Mouse (Mus musculus): ENCODE results near the gene Alkal2. TPM values are rescaled to one million over a fixed set of nuclear protein-coding genes. Genes with fewer than 3 reads are reported as not detected.
A peak's percentile ranks its signal among the peaks of the same experiment; 100 is the strongest.

Alkal2 gene
- total and polyA plus RNA-seq, 2 experiments from 2014 or later: not detected

GRCm38 (mm10) chr12:30885891-30886290 lies 1.8 kb downstream of the Alkal2 start:
- H3K36me3 ChIP-seq (replicated peaks; ENCODE audit: control insufficient read depth, insufficient read depth, low read length): no peaks in the 10 kb centered on the region
- no peak for ATAC-seq (ENCODE audit: insufficient read depth, low read depth)
- TF ChIP-seq EP300 (IDR thresholded peaks at IDR 0.05; ENCODE audit: low read depth) (no peak), CTCF (IDR thresholded peaks at IDR 0.05; ENCODE audit: low read depth) (no peak)
- H3K27me3 ChIP-seq (ENCODE audit: control insufficient read depth, insufficient read depth, low read length): peaks cover 56% of the 10 kb centered on the region
- H3K9me3 ChIP-seq (replicated peaks; ENCODE audit: control insufficient read depth, low read length): no peaks in the 10 kb centered on the region
- H3K4me3 ChIP-seq (ENCODE audit: low read depth, low read length): no peak overlapping the region
- DNase-seq (ENCODE audit: low spot score): no peak
- 67% methylated on average over 6 of the region's 6 CpGs for WGBS
- no peak overlapping the region for H3K27ac ChIP-seq (ENCODE audit: low read depth)
- H3K4me2 ChIP-seq (ENCODE audit: low read depth, low read length): no peak overlapping the region
- H3K9ac ChIP-seq (replicated peaks; ENCODE audit: low read depth, low read length): no peak overlapping the region
- no peaks in the 10 kb centered on the region; the same call in 1 of the 2 replicates for H3K4me1 ChIP-seq (ENCODE audit: control insufficient read depth, insufficient read depth)

- H3K4me1 ChIP-seq (ENCODE audit: control insufficient read depth, insufficient read depth): no peaks in the 10 kb centered on the region; the same call in 1 of the 2 replicates
- TF ChIP-seq EP300 (IDR thresholded peaks at IDR 0.05; ENCODE audit: low read depth): no peak
- no peak for TF ChIP-seq CTCF (IDR thresholded peaks at IDR 0.05; ENCODE audit: low read depth)
- H3K9ac ChIP-seq (replicated peaks; ENCODE audit: low read depth, low read length): no peak overlapping the region
- H3K4me3 ChIP-seq (ENCODE audit: low read depth, low read length): no peak overlapping the region
- H3K36me3 ChIP-seq (replicated peaks; ENCODE audit: control insufficient read depth, insufficient read depth, low read length): no peaks in the 10 kb centered on the region
- no peak overlapping the region for H3K4me2 ChIP-seq (ENCODE audit: low read depth, low read length)
- H3K27me3 ChIP-seq (ENCODE audit: control insufficient read depth, insufficient read depth, low read length): peaks cover 41% of the 10 kb centered on the region
- ATAC-seq (ENCODE audit: insufficient read depth, low read depth): no peak
- H3K9me3 ChIP-seq (replicated peaks; ENCODE audit: control insufficient read depth, low read length): no peaks in the 10 kb centered on the region
- WGBS: 68% methylated on average over 4 of the region's 4 CpGs
- no peak overlapping the region for H3K27ac ChIP-seq (ENCODE audit: low read depth)
- DNase-seq (ENCODE audit: low spot score): no peak
Observed at GRCm38 (mm10) chr12:30888003-30888402, 3.9 kb downstream of the Alkal2 start.

- Histone ChIP-seq H3K27ac (ENCODE audit: low read depth) (no peak overlapping the region), H3K9me3 (replicated peaks; ENCODE audit: control insufficient read depth, low read length) (no peaks in the 10 kb centered on the region), H3K4me1 (ENCODE audit: control insufficient read depth, insufficient read depth) (no peaks in the 10 kb centered on the region), H3K9ac (replicated peaks; ENCODE audit: low read depth, low read length) (no peak overlapping the region), H3K36me3 (replicated peaks; ENCODE audit: control insufficient read depth, insufficient read depth, low read length) (peaks cover 9% of the 10 kb centered on the region; the same call in 1 of the 2 replicates), H3K4me2 (ENCODE audit: low read depth, low read length) (no peak overlapping the region), H3K4me3 (ENCODE audit: low read depth, low read length) (no peak overlapping the region), H3K27me3 (ENCODE audit: control insufficient read depth, insufficient read depth, low read length) (peaks cover 20% of the 10 kb centered on the region)
- WGBS: 34% methylated on average over 5 of the region's 5 CpGs
- peak; percentile 63 for DNase-seq (ENCODE audit: low spot score)
- TF ChIP-seq CTCF (IDR thresholded peaks at IDR 0.05; ENCODE audit: low read depth): peak; percentile 84
- TF ChIP-seq EP300 (IDR thresholded peaks at IDR 0.05; ENCODE audit: low read depth): no peak
- no peak for ATAC-seq (ENCODE audit: insufficient read depth, low read depth)
Observed at GRCm38 (mm10) chr12:30890067-30890466, 5.9 kb downstream of the Alkal2 start.

DNA sequence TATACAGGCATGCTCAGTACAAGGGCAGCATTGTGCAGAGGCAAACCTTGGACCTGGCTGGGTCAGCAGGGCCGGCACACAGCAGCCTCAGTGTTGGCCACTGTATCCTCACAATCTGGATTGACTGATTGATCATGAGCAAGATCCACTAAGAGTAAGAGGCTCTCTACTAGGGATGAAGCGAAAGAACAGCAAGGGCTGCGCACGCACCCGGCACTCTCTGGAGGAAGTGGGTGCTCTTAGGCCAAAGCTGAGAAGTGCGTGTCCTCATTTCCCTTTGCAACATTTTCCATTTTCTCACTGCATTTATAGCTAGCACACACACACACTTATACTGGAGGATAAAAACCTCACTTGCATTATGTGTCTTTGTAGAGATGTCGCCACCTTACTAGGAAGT lies 7.3 kb downstream of the Alkal2 start:
- ATAC-seq (ENCODE audit: insufficient read depth, low read depth) (no peak), DNase-seq (ENCODE audit: low spot score) (no peak)
- no peak overlapping the region for H3K27ac ChIP-seq (ENCODE audit: low read depth)
- H3K27me3 ChIP-seq (ENCODE audit: control insufficient read depth, insufficient read depth, low read length): 0 out of 2 replicates have a peak, but pooled peaks cover 8% of the 10 kb centered on the region
- no peaks in the 10 kb centered on the region for H3K4me1 ChIP-seq (ENCODE audit: control insufficient read depth, insufficient read depth)
- H3K9me3 ChIP-seq (replicated peaks; ENCODE audit: control insufficient read depth, low read length): no peaks in the 10 kb centered on the region
- H3K36me3 ChIP-seq (replicated peaks; ENCODE audit: control insufficient read depth, insufficient read depth, low read length): peaks cover 12% of the 10 kb centered on the region; the same call in 1 of the 2 replicates
- H3K9ac ChIP-seq (replicated peaks; ENCODE audit: low read depth, low read length): no peak overlapping the region
- H3K4me3 ChIP-seq (ENCODE audit: low read depth, low read length): no peak overlapping the region
- no peak overlapping the region for H3K4me2 ChIP-seq (ENCODE audit: low read depth, low read length)
- 80% methylated on average over 7 of the region's 7 CpGs for WGBS
- TF ChIP-seq EP300 (IDR thresholded peaks at IDR 0.05; ENCODE audit: low read depth) (no peak), CTCF (IDR thresholded peaks at IDR 0.05; ENCODE audit: low read depth) (no peak)

DNA sequence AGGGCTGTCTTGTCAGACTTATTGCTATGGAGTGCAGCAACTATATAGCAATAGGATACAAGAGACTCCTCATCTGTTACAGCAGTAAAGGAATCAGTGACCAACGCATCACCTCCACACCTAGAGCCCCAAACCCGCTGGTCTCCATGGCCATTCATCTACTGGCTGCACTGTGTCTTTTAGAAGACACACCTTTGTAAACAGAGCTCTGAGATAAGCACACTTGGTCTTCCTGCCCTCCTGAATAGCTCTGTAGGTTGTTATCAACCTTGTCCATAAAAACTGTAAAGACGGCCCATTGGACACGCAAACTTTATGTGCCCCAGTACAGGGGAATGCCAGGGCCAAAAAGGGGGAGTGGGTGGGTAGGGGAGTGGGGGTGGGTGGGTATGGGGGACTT lies 12.9 kb downstream of the Alkal2 start:
- WGBS: 95% methylated on average over 4 of the region's 4 CpGs
- ATAC-seq (ENCODE audit: insufficient read depth, low read depth): no peak
- Histone ChIP-seq H3K4me2 (ENCODE audit: low read depth, low read length) (no peak overlapping the region), H3K36me3 (replicated peaks; ENCODE audit: control insufficient read depth, insufficient read depth, low read length) (peaks cover 39% of the 10 kb centered on the region), H3K4me1 (ENCODE audit: control insufficient read depth, insufficient read depth) (no peaks in the 10 kb centered on the region), H3K4me3 (ENCODE audit: low read depth, low read length) (no peak overlapping the region), H3K27ac (ENCODE audit: low read depth) (no peak overlapping the region), H3K9ac (replicated peaks; ENCODE audit: low read depth, low read length) (no peak overlapping the region), H3K27me3 (ENCODE audit: control insufficient read depth, insufficient read depth, low read length) (no peaks in the 10 kb centered on the region), H3K9me3 (replicated peaks; ENCODE audit: control insufficient read depth, low read length) (no peaks in the 10 kb centered on the region)
- no peak for DNase-seq (ENCODE audit: low spot score)
- TF ChIP-seq EP300 (IDR thresholded peaks at IDR 0.05; ENCODE audit: low read depth) (no peak), CTCF (IDR thresholded peaks at IDR 0.05; ENCODE audit: low read depth) (no peak)

DNA sequence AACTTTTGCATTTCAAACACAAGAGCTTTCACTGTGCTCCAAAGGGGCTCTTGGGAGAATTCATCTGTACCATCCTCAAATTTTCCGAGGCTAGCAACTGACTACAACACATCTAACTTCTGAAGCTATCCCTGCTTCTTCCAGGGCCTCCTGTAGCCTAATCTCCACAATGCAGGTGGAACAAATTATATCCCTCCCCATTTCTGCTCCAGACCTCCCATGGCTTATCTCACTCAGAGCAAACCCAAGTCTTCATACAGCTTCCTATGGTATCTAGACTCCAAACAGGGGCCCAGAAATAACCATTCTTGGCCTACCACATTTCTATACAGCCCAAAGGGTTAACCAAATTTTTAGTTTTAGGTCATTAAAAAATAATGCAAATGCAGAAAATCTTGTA lies 24.5 kb downstream of the Alkal2 start:
- WGBS: 78% methylated on average over 1 of the region's 1 CpGs
- DNase-seq (ENCODE audit: low spot score) (no peak), ATAC-seq (ENCODE audit: insufficient read depth, low read depth) (no peak)
- H3K36me3 ChIP-seq (replicated peaks; ENCODE audit: control insufficient read depth, insufficient read depth, low read length): peaks cover 12% of the 10 kb centered on the region; the same call in 1 of the 2 replicates
- no peak overlapping the region for H3K9ac ChIP-seq (replicated peaks; ENCODE audit: low read depth, low read length)
- no peaks in the 10 kb centered on the region for H3K9me3 ChIP-seq (replicated peaks; ENCODE audit: control insufficient read depth, low read length)
- H3K4me3 ChIP-seq (ENCODE audit: low read depth, low read length): no peak overlapping the region
- no peak for TF ChIP-seq EP300 (IDR thresholded peaks at IDR 0.05; ENCODE audit: low read depth)
- no peak for TF ChIP-seq CTCF (IDR thresholded peaks at IDR 0.05; ENCODE audit: low read depth)
- no peaks in the 10 kb centered on the region for H3K27me3 ChIP-seq (ENCODE audit: control insufficient read depth, insufficient read depth, low read length)
- no peak overlapping the region for H3K4me2 ChIP-seq (ENCODE audit: low read depth, low read length)
- no peak overlapping the region for H3K27ac ChIP-seq (ENCODE audit: low read depth)
- peaks cover 8% of the 10 kb centered on the region; the same call in 1 of the 2 replicates for H3K4me1 ChIP-seq (ENCODE audit: control insufficient read depth, insufficient read depth)

Measured in heart, postnatal 0 days (tissue).